Mouse (Mus musculus): Measurements from ENCODE around the gene Aldh3b2. TPM values are rescaled to one million over a fixed set of nuclear protein-coding genes. Genes with fewer than 3 reads are reported as not detected.

Aldh3b2 gene
- polyA plus RNA-seq, 1 experiment from 2014 or later: not detected

DNA sequence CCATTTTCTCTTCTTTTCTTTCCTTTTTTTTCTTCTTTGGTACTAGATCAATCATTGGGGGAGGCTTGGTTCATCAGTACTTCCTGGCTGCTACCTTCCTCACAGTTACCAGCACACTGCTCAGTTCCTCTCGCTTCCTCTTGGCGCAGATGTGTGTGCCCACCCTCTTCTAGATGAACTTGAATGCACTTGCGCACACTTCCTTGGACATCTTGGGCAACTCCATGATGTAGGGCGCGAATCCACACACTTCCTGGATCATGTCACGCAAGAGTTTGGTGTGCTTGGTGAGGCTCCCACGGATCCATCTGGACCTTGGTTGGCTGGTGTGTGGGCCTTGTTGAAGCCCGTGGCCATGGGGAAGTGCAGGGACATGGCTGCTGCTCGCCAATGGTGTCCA, 40.4 kb upstream of the Aldh3b2 start:
- ATAC-seq: no peak
- peaks cover 34% of the 10 kb centered on the region for H3K4me1 ChIP-seq
- WGBS: 88% methylated on average over 9 of the region's 9 CpGs
- H3K36me3 ChIP-seq (ENCODE audit: poor library complexity, severe bottlenecking): no peaks in the 10 kb centered on the region
- H3K4me2 ChIP-seq: no peak overlapping the region
- H3K9ac ChIP-seq: no peak overlapping the region
- no peak overlapping the region for H3K27ac ChIP-seq
- H3K4me3 ChIP-seq: no peak overlapping the region
- H3K27me3 ChIP-seq: peaks cover 24% of the 10 kb centered on the region
- H3K9me3 ChIP-seq (replicated peaks): no peaks in the 10 kb centered on the region

DNA sequence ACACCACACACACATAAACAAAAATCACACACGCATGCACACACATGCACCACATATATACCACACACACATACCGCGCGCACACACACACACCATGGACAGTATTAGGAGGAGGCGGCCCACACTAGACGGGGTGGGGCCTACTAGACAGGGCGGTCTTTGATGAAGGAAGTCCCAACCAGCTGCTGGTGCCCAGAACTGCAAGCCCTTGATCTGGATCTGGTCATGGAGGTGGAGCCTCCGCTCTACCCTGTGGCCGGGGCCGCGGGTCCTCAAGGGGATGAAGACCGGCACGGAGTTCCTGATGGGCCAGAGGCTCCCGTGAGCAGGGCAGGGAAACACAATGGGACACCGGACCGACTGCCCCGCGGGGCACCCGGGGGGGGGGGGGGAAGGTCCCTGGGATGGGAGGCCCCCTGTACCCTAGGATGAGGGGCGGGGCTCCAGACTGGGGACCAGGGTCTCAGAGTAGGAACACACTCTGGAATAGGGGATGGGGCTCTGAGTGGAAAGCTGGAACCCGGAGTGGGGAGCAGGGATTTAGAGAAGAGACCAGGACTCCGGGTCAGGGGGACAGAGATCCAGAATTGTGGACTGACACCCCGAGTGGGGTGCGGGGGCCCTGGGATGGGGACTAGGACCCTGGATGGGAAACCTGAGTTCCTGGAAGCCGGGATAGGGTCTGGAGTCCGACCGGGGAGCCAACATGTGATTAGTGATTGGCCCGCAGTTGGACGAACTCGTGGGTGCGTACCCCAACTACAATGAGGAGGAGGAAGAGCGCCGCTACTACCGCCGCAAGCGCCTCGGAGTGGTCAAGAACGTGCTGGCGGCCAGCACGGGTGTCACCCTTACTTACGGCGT, 36.9 kb upstream of the Aldh3b2 start, which contains the start of gene Unc93b1:
Unc93b1 (plus strand) TSS at position 155 of the 864 bp plus-strand sequence.
- Histone ChIP-seq H3K36me3 (ENCODE audit: poor library complexity, severe bottlenecking) (no peaks in the 10 kb centered on the region), H3K27ac (no peak within 1 kb of the TSS), H3K9me3 (replicated peaks) (no peaks in the 10 kb centered on the region), H3K4me3 (peak within 1 kb of the TSS; percentile 40), H3K4me2 (peak within 1 kb of the TSS; percentile 75), H3K9ac (peak within 1 kb of the TSS; percentile 57), H3K4me1 (peaks cover 21% of the 10 kb centered on the region), H3K27me3 (peaks cover 25% of the 10 kb centered on the region)
- 7% methylated on average over 42 of the region's 42 CpGs for WGBS
- ATAC-seq: peak; percentile 70

DNA sequence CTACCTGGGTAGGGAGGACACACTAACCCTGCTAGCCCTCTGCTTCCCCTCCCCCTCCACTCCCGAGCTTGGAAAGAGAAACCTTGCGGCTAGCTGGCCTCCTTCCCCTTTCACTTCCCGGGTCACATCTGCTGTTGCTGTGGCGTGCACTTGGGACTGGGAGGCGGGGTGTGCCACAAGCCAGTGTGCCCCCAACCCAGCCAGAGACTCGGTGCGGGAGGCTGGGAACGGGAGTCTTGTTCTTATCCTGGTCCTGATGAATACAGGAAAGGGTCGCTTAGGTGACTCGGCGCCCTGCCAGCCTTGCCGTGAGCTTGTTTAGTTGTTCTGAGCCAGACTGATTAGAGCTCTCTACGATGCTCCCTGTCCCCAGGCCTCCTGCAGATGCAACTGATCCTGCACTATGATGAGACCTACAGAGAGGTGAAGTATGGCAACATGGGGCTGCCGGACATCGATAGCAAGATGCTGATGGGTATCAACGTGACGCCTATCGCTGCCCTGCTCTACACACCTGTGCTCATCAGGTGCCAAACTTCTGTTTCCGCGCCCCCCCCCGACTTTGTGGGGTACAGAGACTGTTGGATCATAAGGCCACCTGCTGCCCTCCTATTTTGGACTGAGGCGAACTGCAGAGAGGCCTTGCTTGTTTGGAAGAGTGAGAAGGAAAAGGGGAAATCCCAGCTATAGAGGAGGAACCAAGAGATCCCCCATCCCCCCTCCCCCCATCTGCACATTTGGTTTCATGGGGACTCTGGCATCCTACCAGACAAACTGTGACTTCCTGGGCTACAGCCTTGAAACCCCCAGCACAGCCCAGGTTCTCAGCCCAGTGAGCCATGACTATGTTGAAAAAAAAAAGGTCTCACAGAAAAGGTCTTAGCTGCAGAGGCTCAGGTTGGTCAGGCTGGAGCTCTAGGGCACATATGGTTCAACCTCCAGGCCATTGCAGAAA, 36.0 kb upstream of the Aldh3b2 start:
- 6% methylated on average over 22 of the region's 22 CpGs for WGBS
- Histone ChIP-seq H3K36me3 (ENCODE audit: poor library complexity, severe bottlenecking) (no peaks in the 10 kb centered on the region), H3K4me2 (peak overlapping the region; percentile 75), H3K4me3 (peak overlapping the region; percentile 40), H3K4me1 (peaks cover 15% of the 10 kb centered on the region), H3K27me3 (peaks cover 25% of the 10 kb centered on the region), H3K27ac (no peak overlapping the region), H3K9ac (peak overlapping the region; percentile 57), H3K9me3 (replicated peaks) (no peaks in the 10 kb centered on the region)
- no peak for ATAC-seq

DNA sequence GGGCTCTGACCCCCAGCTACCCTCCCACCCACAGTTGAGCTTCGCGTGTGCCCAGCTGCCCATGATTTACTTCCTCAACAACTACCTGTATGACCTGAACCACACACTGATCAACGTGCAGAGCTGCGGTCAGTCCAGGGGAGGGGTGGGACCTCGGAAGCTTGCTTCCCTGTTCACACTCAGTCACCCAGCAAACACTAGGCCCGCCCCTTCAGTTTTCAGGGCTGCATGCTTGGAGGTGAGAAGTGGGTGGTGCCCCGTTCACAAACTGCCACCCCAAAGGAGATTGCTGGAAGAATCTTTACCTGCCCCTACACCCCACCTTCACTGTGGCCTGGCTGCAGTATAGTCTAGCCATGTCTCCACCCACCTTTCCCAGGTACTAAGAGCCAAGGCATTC, 29.8 kb upstream of the Aldh3b2 start:
- no peak overlapping the region for H3K9ac ChIP-seq
- no peaks in the 10 kb centered on the region for H3K36me3 ChIP-seq (ENCODE audit: poor library complexity, severe bottlenecking)
- H3K27me3 ChIP-seq: 0 out of 2 replicates have a peak, but pooled peaks cover 4% of the 10 kb centered on the region
- 88% methylated on average over 7 of the region's 7 CpGs for WGBS
- no peaks in the 10 kb centered on the region for H3K4me1 ChIP-seq
- H3K27ac ChIP-seq: no peak overlapping the region
- H3K4me2 ChIP-seq: no peak overlapping the region
- no peak overlapping the region for H3K4me3 ChIP-seq
- no peaks in the 10 kb centered on the region for H3K9me3 ChIP-seq (replicated peaks)
- no peak for ATAC-seq

DNA sequence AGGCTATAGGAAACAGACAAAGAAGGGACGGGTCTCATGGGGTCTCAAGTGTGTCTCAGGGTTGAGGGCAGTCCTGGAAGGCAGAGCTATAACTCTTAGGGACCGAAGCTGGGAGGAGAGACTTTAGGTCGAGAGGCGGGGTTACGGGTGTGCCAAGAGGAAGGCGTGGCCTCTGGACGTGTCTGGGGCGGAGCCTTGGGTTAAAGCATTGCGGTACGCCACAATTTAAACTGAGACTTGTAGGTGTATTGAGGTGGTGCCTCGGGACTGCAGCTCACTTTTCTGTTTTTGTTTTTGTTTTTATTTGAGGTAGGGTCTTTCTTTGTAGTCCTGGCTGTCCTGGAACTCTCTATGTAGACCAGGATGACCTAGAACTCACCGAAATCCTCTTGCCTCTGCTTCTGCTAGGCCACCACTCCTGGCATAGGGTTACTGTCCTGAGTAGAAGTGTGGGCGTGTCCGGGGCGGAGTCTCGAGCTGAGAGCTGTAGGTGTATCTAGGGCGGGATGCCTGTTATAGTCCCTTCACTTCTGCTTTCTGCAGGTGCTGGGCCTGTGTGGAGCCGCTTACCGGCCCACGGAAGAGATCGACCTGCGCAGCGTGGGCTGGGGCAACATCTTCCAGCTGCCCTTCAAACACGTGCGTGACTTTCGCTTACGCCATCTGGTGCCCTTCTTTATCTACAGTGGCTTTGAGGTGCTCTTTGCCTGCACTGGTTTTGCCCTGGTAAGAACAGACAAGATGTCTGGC, 29.0 kb upstream of the Aldh3b2 start:
- no peaks in the 10 kb centered on the region for H3K9me3 ChIP-seq (replicated peaks)
- no peaks in the 10 kb centered on the region for H3K36me3 ChIP-seq (ENCODE audit: poor library complexity, severe bottlenecking)
- H3K4me3 ChIP-seq: no peak overlapping the region
- no peak overlapping the region for H3K9ac ChIP-seq
- no peaks in the 10 kb centered on the region for H3K4me1 ChIP-seq
- 27% methylated on average over 27 of the region's 27 CpGs for WGBS
- no peak overlapping the region for H3K27ac ChIP-seq
- no peak overlapping the region for H3K4me2 ChIP-seq
- 0 out of 2 replicates have a peak, but pooled peaks cover 4% of the 10 kb centered on the region for H3K27me3 ChIP-seq
- no peak for ATAC-seq

DNA sequence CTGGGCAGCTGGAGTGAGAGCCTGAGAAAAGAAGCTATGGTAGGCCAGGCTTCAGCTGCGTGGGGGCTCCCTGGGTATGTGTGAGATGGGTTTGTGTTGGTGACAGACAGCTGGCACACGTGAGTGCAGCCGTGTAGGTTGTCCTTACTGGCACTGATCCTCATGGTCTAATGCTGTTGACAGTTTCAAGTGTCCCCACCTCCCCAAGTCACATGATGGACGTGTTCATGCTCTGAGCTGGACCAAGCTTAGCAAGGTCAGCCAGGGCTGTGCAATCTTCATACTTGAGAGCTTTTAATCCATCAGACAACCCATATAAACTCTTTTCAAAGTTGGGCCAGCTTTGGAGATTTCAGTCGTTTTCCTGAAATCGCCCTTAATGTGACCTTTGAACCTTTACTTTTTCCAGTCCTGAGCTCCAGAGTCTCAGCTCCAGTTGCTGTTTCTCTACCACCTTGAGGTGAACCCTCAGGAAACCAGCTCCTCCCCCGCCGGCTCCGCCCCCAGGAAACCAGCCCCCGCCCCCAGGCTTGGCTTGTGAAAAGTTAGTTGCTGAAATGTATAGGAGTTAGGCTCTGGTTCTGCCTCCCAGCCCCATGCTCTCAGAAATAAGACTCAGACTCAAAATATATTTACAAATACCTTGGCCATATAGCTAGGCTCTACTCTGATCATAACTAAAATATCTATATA, 26.1 kb upstream of the Aldh3b2 start:
- Histone ChIP-seq H3K4me2 (no peak overlapping the region), H3K4me3 (no peak overlapping the region), H3K4me1 (no peaks in the 10 kb centered on the region), H3K9ac (no peak overlapping the region), H3K9me3 (replicated peaks) (no peaks in the 10 kb centered on the region), H3K27me3 (0 out of 2 replicates have a peak, but pooled peaks cover 4% of the 10 kb centered on the region), H3K27ac (no peak overlapping the region), H3K36me3 (ENCODE audit: poor library complexity, severe bottlenecking) (no peaks in the 10 kb centered on the region)
- 40% methylated on average over 10 of the region's 10 CpGs for WGBS
- no peak for ATAC-seq

DNA sequence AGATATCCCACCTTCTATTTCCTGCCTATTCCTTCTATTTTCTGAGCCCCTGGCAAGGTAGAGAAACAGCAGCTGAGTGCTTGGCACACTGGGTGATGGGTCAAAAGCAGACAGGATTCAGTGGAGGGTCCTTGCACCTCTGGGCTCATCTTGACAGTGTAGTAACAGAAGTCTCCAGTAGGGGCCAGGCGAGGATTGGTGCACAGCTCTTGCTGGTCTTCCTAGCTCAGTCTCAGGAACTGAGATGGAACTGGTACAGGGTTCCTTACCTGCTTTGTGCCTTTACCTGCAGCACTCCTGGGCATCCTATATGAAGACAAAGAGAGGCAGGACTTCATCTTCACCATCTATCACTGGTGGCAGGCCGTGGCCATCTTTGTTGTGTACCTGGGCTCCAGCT, 25.4 kb upstream of the Aldh3b2 start:
- peak; percentile 75 for ATAC-seq
- 14% methylated on average over 2 of the region's 2 CpGs for whole genome bisulfite sequencing
- no peaks in the 10 kb centered on the region for H3K9me3 ChIP-seq (replicated peaks)
- no peaks in the 10 kb centered on the region for H3K36me3 ChIP-seq (ENCODE audit: poor library complexity, severe bottlenecking)
- no peak overlapping the region for H3K4me3 ChIP-seq
- no peaks in the 10 kb centered on the region for H3K4me1 ChIP-seq
- H3K4me2 ChIP-seq: no peak overlapping the region
- 0 out of 2 replicates have a peak, but pooled peaks cover 4% of the 10 kb centered on the region for H3K27me3 ChIP-seq
- no peak overlapping the region for H3K9ac ChIP-seq
- no peak overlapping the region for H3K27ac ChIP-seq

DNA sequence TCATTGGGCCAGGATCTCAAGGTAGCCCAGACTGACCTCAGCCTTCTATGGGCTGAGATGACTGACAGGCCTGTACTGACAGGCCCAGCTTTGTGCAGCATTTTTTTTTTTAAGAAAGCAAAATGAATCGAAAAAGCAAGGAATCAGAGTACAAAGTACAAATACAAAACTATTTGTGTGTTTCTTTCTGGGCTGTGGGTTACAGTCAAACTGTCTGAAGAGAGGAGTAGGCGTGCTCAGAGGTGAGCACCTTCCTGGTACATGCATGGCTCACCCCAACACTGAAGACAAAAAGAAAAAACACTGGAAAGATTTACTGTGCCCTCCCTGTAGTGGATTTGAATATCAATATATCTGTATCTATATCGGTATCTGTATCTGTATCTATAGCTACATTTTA, 24.3 kb upstream of the Aldh3b2 start:
- Histone ChIP-seq H3K9ac (no peak overlapping the region), H3K27me3 (0 out of 2 replicates have a peak, but pooled peaks cover 4% of the 10 kb centered on the region), H3K4me2 (no peak overlapping the region), H3K27ac (no peak overlapping the region), H3K4me3 (no peak overlapping the region), H3K36me3 (ENCODE audit: poor library complexity, severe bottlenecking) (no peaks in the 10 kb centered on the region), H3K9me3 (replicated peaks) (no peaks in the 10 kb centered on the region), H3K4me1 (no peaks in the 10 kb centered on the region)
- WGBS: 75% methylated on average over 3 of the region's 3 CpGs
- ATAC-seq: no peak

DNA sequence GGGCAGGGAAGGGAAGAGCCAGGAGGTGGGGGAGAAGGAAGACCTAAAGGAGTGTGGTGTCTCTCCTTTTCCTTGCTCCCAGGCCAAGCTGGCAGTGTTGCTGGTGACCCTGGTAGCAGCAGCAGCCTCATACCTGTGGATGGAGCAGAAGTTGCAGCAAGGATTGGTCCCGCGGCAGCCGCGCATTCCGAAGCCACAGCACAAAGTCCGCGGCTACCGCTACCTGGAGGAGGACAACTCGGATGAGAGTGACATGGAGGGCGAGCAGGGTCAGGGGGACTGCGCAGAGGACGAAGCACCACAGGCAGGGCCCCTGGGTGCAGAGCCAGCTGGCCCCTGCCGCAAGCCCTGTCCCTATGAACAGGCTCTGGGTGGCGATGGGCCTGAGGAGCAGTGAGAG, 23.6 kb upstream of the Aldh3b2 start:
- ATAC-seq: no peak
- H3K36me3 ChIP-seq (ENCODE audit: poor library complexity, severe bottlenecking): no peaks in the 10 kb centered on the region
- no peak overlapping the region for H3K4me3 ChIP-seq
- H3K9me3 ChIP-seq (replicated peaks): no peaks in the 10 kb centered on the region
- no peaks in the 10 kb centered on the region for H3K4me1 ChIP-seq
- H3K9ac ChIP-seq: no peak overlapping the region
- H3K27ac ChIP-seq: no peak overlapping the region
- H3K27me3 ChIP-seq: 0 out of 2 replicates have a peak, but pooled peaks cover 4% of the 10 kb centered on the region
- no peak overlapping the region for H3K4me2 ChIP-seq
- WGBS: 72% methylated on average over 9 of the region's 14 CpGs

DNA sequence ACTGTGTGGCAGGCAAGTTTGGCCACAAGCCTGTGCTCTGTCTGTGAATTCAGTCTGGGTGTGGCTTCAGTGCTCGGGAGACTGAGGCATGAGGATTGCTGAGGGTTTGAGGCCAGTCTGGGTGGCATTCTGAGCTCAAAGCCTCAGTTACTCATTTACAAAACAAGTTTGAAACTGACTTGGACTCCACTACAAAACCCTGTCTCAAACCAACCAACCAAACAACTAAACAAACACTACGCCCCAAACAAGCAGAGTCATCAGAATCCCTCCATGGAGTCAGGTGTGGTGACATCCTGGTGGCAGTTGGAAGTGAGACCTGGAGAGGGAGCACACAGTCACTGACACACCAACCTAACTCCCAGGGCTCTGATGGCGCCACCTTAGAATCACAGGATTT, 21.8 kb upstream of the Aldh3b2 start:
- H3K9me3 ChIP-seq (replicated peaks): no peaks in the 10 kb centered on the region
- no peak overlapping the region for H3K4me3 ChIP-seq
- no peak overlapping the region for H3K27ac ChIP-seq
- WGBS: 68% methylated on average over 3 of the region's 3 CpGs
- ATAC-seq: no peak
- no peak overlapping the region for H3K9ac ChIP-seq
- H3K4me2 ChIP-seq: no peak overlapping the region
- no peaks in the 10 kb centered on the region for H3K4me1 ChIP-seq
- H3K36me3 ChIP-seq (ENCODE audit: poor library complexity, severe bottlenecking): no peaks in the 10 kb centered on the region
- H3K27me3 ChIP-seq: no peaks in the 10 kb centered on the region

DNA sequence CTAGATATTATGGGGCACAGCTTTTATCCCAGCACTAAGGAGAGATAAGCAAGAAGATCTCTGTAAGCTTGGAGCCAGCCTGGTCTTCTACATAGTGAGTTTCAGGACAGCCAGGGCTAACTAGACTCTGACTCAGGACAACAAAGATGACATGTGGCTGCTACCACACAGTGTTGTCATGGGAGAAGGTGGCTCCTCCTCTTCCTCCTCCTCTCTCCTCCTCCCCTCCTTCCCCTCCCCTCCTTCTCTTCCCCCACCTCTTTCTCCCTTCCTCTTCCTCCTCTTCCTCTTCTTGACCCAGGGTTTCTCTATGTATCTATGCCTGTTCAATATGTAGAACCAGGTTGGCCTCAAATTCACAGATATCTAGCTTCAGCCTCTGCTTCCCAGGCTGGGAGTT, 20.7 kb upstream of the Aldh3b2 start:
- H3K27ac ChIP-seq: no peak overlapping the region
- H3K36me3 ChIP-seq (ENCODE audit: poor library complexity, severe bottlenecking): no peaks in the 10 kb centered on the region
- H3K4me2 ChIP-seq: no peak overlapping the region
- no peak overlapping the region for H3K9ac ChIP-seq
- H3K4me1 ChIP-seq: no peaks in the 10 kb centered on the region
- H3K9me3 ChIP-seq (replicated peaks): no peaks in the 10 kb centered on the region
- no peak for ATAC-seq
- H3K4me3 ChIP-seq: no peak overlapping the region
- H3K27me3 ChIP-seq: 0 out of 2 replicates have a peak, but pooled peaks cover 3% of the 10 kb centered on the region

Data from forebrain, embryonic 13.5 days (tissue).